Mouse (Mus musculus): ENCODE results near the gene Smn1. TPM values are rescaled to one million over a fixed set of nuclear protein-coding genes. Genes with fewer than 3 reads are reported as not detected.
"Not testable (repeated sequence)": the region's sequence is repeated elsewhere in the genome, so short reads cannot be mapped to it uniquely, and the experiment has no call there.

Gene Smn1
- polyA plus RNA-seq, 1 experiment from 2014 or later, result 91.0 TPM

- peaks cover 6% of the 10 kb centered on the region; the same call in 1 of the 2 replicates for H3K4me1 ChIP-seq (replicated peaks; ENCODE audit: control insufficient read depth, insufficient read depth, low read length)
- no peak for DNase-seq (ENCODE audit: low spot score)
- peak overlapping the region; percentile 78 for H3K4me3 ChIP-seq (ENCODE audit: low read depth, low read length)
- H3K36me3 ChIP-seq (ENCODE audit: control insufficient read depth, insufficient read depth, low read length), result peaks cover 11% of the 10 kb centered on the region; the same call in 1 of the 2 replicates
- H3K27ac ChIP-seq (ENCODE audit: low read depth, low read length), result no peak overlapping the region
- H3K27me3 ChIP-seq (ENCODE audit: control insufficient read depth, insufficient read depth, low read length), result no peaks in the 10 kb centered on the region
- no peaks in the 10 kb centered on the region for H3K9me3 ChIP-seq (ENCODE audit: control insufficient read depth, low read length)
- H3K9ac ChIP-seq (ENCODE audit: low read length), result peak overlapping the region; percentile 68
- 2% methylated on average over 10 of the region's 10 CpGs for WGBS
- peak overlapping the region; percentile 86 for H3K4me2 ChIP-seq (ENCODE audit: low read depth, low read length, severe bottlenecking)
- peak; percentile 40; the same call in 1 of the 2 replicates for ATAC-seq (replicated peaks; ENCODE audit: low FRiP score)
Measured at GRCm38 (mm10) chr13:100125258-100125643, 599 bp downstream of the Smn1 start.

- 83% methylated on average over 8 of the region's 8 CpGs for WGBS
- no peak overlapping the region for H3K27ac ChIP-seq (ENCODE audit: low read depth, low read length)
- peaks cover 3% of the 10 kb centered on the region; the same call in 1 of the 2 replicates for H3K36me3 ChIP-seq (ENCODE audit: control insufficient read depth, insufficient read depth, low read length)
- no peaks in the 10 kb centered on the region for H3K27me3 ChIP-seq (ENCODE audit: control insufficient read depth, insufficient read depth, low read length)
- no peak overlapping the region for H3K9ac ChIP-seq (ENCODE audit: low read length)
- no peaks in the 10 kb centered on the region for H3K9me3 ChIP-seq (ENCODE audit: control insufficient read depth, low read length)
- no peak overlapping the region for H3K4me3 ChIP-seq (ENCODE audit: low read depth, low read length)
- H3K4me2 ChIP-seq (ENCODE audit: low read depth, low read length, severe bottlenecking), result no peak overlapping the region
- no peaks in the 10 kb centered on the region for H3K4me1 ChIP-seq (replicated peaks; ENCODE audit: control insufficient read depth, insufficient read depth, low read length)
- no peak for DNase-seq (ENCODE audit: low spot score)
- no peak for ATAC-seq (replicated peaks; ENCODE audit: low FRiP score)
Measured at GRCm38 (mm10) chr13:100141646-100142314, 17.1 kb downstream of the Smn1 start.

- no peaks in the 10 kb centered on the region for H3K36me3 ChIP-seq (ENCODE audit: control insufficient read depth, insufficient read depth, low read length)
- no peak overlapping the region for H3K4me2 ChIP-seq (ENCODE audit: low read depth, low read length, severe bottlenecking)
- no peaks in the 10 kb centered on the region for H3K9me3 ChIP-seq (ENCODE audit: control insufficient read depth, low read length)
- H3K9ac ChIP-seq (ENCODE audit: low read length), result no peak overlapping the region
- no peak overlapping the region for H3K27ac ChIP-seq (ENCODE audit: low read depth, low read length)
- no peaks in the 10 kb centered on the region for H3K27me3 ChIP-seq (ENCODE audit: control insufficient read depth, insufficient read depth, low read length)
- 68% methylated on average over 1 of the region's 1 CpGs for WGBS
- no peak for DNase-seq (ENCODE audit: low spot score)
- no peak overlapping the region for H3K4me3 ChIP-seq (ENCODE audit: low read depth, low read length)
- ATAC-seq (replicated peaks; ENCODE audit: low FRiP score), result no peak
- H3K4me1 ChIP-seq (replicated peaks; ENCODE audit: control insufficient read depth, insufficient read depth, low read length), result no peaks in the 10 kb centered on the region
Measured at GRCm38 (mm10) chr13:100152659-100153058, 28.0 kb downstream of the Smn1 start.

GRCm38 (mm10) chr13:100156624-100157023 is 32.0 kb downstream of the Smn1 start:
- ATAC-seq (replicated peaks; ENCODE audit: low FRiP score) (no peak), DNase-seq (ENCODE audit: low spot score) (no peak)
- Histone ChIP-seq H3K27ac (ENCODE audit: low read depth, low read length) (no peak overlapping the region), H3K9me3 (ENCODE audit: control insufficient read depth, low read length) (no peaks in the 10 kb centered on the region), H3K36me3 (ENCODE audit: control insufficient read depth, insufficient read depth, low read length) (no peaks in the 10 kb centered on the region), H3K9ac (ENCODE audit: low read length) (no peak overlapping the region), H3K27me3 (ENCODE audit: control insufficient read depth, insufficient read depth, low read length) (no peaks in the 10 kb centered on the region), H3K4me3 (ENCODE audit: low read depth, low read length) (no peak overlapping the region), H3K4me1 (replicated peaks; ENCODE audit: control insufficient read depth, insufficient read depth, low read length) (no peaks in the 10 kb centered on the region), H3K4me2 (ENCODE audit: low read depth, low read length, severe bottlenecking) (no peak overlapping the region)
- 92% methylated on average over 3 of the region's 3 CpGs for WGBS

- not testable (repeated sequence) for ATAC-seq (replicated peaks; ENCODE audit: low FRiP score); DNase-seq (ENCODE audit: low spot score); H3K9me3 ChIP-seq (ENCODE audit: control insufficient read depth, low read length); H3K27me3 ChIP-seq (ENCODE audit: control insufficient read depth, insufficient read depth, low read length); H3K36me3 ChIP-seq (ENCODE audit: control insufficient read depth, insufficient read depth, low read length); H3K27ac ChIP-seq (ENCODE audit: low read depth, low read length); H3K9ac ChIP-seq (ENCODE audit: low read length); H3K4me3 ChIP-seq (ENCODE audit: low read depth, low read length); H3K4me1 ChIP-seq (replicated peaks; ENCODE audit: control insufficient read depth, insufficient read depth, low read length); H3K4me2 ChIP-seq (ENCODE audit: low read depth, low read length, severe bottlenecking)
- 84% methylated on average over 11 of the region's 11 CpGs for WGBS
Measured at GRCm38 (mm10) chr13:100161171-100161870, 36.7 kb downstream of the Smn1 start.

GRCm38 (mm10) chr13:100162467-100162866 is 37.8 kb downstream of the Smn1 start:
- not testable (repeated sequence) for H3K4me1 ChIP-seq (replicated peaks; ENCODE audit: control insufficient read depth, insufficient read depth, low read length); H3K9me3 ChIP-seq (ENCODE audit: control insufficient read depth, low read length); H3K4me2 ChIP-seq (ENCODE audit: low read depth, low read length, severe bottlenecking); H3K36me3 ChIP-seq (ENCODE audit: control insufficient read depth, insufficient read depth, low read length); H3K4me3 ChIP-seq (ENCODE audit: low read depth, low read length); H3K27ac ChIP-seq (ENCODE audit: low read depth, low read length); H3K27me3 ChIP-seq (ENCODE audit: control insufficient read depth, insufficient read depth, low read length); H3K9ac ChIP-seq (ENCODE audit: low read length); DNase-seq (ENCODE audit: low spot score); ATAC-seq (replicated peaks; ENCODE audit: low FRiP score)

GRCm38 (mm10) chr13:100166378-100166777 is 41.7 kb downstream of the Smn1 start:
- not testable (repeated sequence) for ATAC-seq (replicated peaks; ENCODE audit: low FRiP score); H3K9ac ChIP-seq (ENCODE audit: low read length); H3K9me3 ChIP-seq (ENCODE audit: control insufficient read depth, low read length); H3K27ac ChIP-seq (ENCODE audit: low read depth, low read length); H3K4me2 ChIP-seq (ENCODE audit: low read depth, low read length, severe bottlenecking); H3K27me3 ChIP-seq (ENCODE audit: control insufficient read depth, insufficient read depth, low read length); H3K4me1 ChIP-seq (replicated peaks; ENCODE audit: control insufficient read depth, insufficient read depth, low read length); DNase-seq (ENCODE audit: low spot score); H3K36me3 ChIP-seq (ENCODE audit: control insufficient read depth, insufficient read depth, low read length); H3K4me3 ChIP-seq (ENCODE audit: low read depth, low read length)
- 72% methylated on average over 2 of the region's 2 CpGs for WGBS

- not testable (repeated sequence) for H3K27ac ChIP-seq (ENCODE audit: low read depth, low read length); H3K36me3 ChIP-seq (ENCODE audit: control insufficient read depth, insufficient read depth, low read length); H3K9ac ChIP-seq (ENCODE audit: low read length); DNase-seq (ENCODE audit: low spot score); H3K4me2 ChIP-seq (ENCODE audit: low read depth, low read length, severe bottlenecking); ATAC-seq (replicated peaks; ENCODE audit: low FRiP score); H3K4me1 ChIP-seq (replicated peaks; ENCODE audit: control insufficient read depth, insufficient read depth, low read length); H3K9me3 ChIP-seq (ENCODE audit: control insufficient read depth, low read length); H3K4me3 ChIP-seq (ENCODE audit: low read depth, low read length); H3K27me3 ChIP-seq (ENCODE audit: control insufficient read depth, insufficient read depth, low read length)
- 97% methylated on average over 3 of the region's 5 CpGs for WGBS
Measured at GRCm38 (mm10) chr13:100174360-100174759, 49.7 kb downstream of the Smn1 start.

- H3K4me3 ChIP-seq (ENCODE audit: low read depth, low read length); ATAC-seq (replicated peaks; ENCODE audit: low FRiP score); H3K4me2 ChIP-seq (ENCODE audit: low read depth, low read length, severe bottlenecking); H3K9ac ChIP-seq (ENCODE audit: low read length); H3K36me3 ChIP-seq (ENCODE audit: control insufficient read depth, insufficient read depth, low read length); H3K27me3 ChIP-seq (ENCODE audit: control insufficient read depth, insufficient read depth, low read length); DNase-seq (ENCODE audit: low spot score); H3K4me1 ChIP-seq (replicated peaks; ENCODE audit: control insufficient read depth, insufficient read depth, low read length); H3K9me3 ChIP-seq (ENCODE audit: control insufficient read depth, low read length); H3K27ac ChIP-seq (ENCODE audit: low read depth, low read length): not testable (repeated sequence)
Measured at GRCm38 (mm10) chr13:100183111-100183510, 58.5 kb downstream of the Smn1 start.
